Mouse (Mus musculus): ENCODE measurements at regions not wholly inside any gene's neighbourhood (a gene's known extent, or its start where the extent isn't known, plus 50 kb on each side); places are given as distances from the start of the nearest gene placed in this dataset.

DNA sequence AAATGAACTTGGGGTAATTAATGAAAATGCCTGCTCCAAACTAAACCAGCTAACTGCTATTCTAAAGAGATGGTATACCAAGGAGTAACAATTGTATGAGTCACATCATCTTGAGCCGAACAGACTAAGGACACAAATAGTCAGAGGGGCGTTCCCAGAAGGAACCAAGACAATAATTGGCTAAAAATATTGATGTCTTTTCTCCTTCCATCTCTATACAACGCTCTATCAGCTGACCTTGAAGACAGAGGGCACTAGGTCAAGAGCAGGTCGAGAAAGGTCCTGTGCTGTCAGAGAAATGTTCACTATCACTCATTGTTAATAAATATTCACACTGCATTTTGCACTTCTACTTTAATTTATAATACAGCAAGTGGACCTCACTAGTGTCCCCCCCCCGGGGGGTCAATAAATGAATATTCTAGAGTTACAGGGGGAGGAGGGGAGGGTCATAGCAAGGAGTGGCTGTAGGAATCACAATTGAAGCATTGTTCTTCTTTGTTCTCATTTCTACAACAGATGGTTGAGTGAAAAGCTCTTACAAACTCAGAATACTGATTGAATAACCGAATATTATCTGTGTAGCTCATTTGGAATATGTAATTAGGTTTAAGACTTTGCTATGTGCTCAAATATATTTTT is 851.5 kb downstream of the D3Ertd751e start:
- DNase-seq (ENCODE audit: low read depth), result no peak

DNA sequence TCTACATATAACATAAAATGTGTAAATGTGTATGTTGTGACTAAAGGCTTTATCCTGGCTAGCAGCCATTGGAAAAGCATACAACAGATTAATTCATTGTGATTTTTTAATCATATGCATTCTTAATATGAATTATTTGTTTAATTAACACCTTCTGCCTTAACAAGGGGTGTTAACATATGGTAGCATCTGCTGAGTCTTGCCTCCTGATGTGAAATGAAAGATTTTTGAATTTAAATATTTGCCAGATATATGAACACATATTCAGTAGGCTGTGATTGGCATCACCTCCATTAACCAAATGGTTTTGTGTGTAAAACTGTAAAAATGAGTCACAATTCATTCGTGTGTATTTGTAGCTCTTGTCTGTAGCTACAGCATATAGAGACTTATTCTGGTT is 854.3 kb downstream of the D3Ertd751e start:
- no peak for DNase-seq (ENCODE audit: low read depth)
